Mouse (Mus musculus): ENCODE data around the gene Insl5. TPM values are rescaled to one million over a fixed set of nuclear protein-coding genes. Genes with fewer than 3 reads are reported as not detected.

Gene Insl5
- total and polyA plus RNA-seq, 3 experiments = not detected

GRCm38 (mm10) chr4:103013490-103013889, 13.2 kb downstream of the Insl5 start:
- Histone ChIP-seq H3K9ac (ENCODE audit: low read depth, low read length) (no peak overlapping the region), H3K4me3 (no peak overlapping the region), H3K36me3 (ENCODE audit: control insufficient read depth, insufficient read depth, low read length) (no peaks in the 10 kb centered on the region), H3K4me1 (ENCODE audit: control insufficient read depth, insufficient read depth, low read length) (no peaks in the 10 kb centered on the region), H3K27ac (no peak overlapping the region), H3K27me3 (ENCODE audit: control insufficient read depth, insufficient read depth, low read length) (no peaks in the 10 kb centered on the region), H3K79me2 (replicated peaks; ENCODE audit: control insufficient read depth, insufficient read depth, low read length) (no peaks in the 10 kb centered on the region)
- intact Hi-C loops (cut with DNase I) = no loop called here
- 18% methylated on average over 4 of the region's 4 CpGs for WGBS
- no peak for DNase-seq
- TF ChIP-seq CTCF (IDR thresholded peaks at IDR 0.05) = no peak
- TF ChIP-seq EP300 (IDR thresholded peaks at IDR 0.05; ENCODE audit: insufficient read depth, low read depth, low read length) = no peak
- TF ChIP-seq POLR2A (IDR thresholded peaks at IDR 0.05; ENCODE audit: insufficient read depth, low read depth, low read length) = no peak

- Histone ChIP-seq H3K27me3 (ENCODE audit: control insufficient read depth, insufficient read depth, low read length) (no peaks in the 10 kb centered on the region), H3K4me1 (ENCODE audit: control insufficient read depth, insufficient read depth, low read length) (no peaks in the 10 kb centered on the region), H3K79me2 (replicated peaks; ENCODE audit: control insufficient read depth, insufficient read depth, low read length) (no peaks in the 10 kb centered on the region), H3K9ac (ENCODE audit: low read depth, low read length) (no peak overlapping the region), H3K36me3 (ENCODE audit: control insufficient read depth, insufficient read depth, low read length) (no peaks in the 10 kb centered on the region), H3K4me3 (no peak overlapping the region), H3K27ac (no peak overlapping the region)
- intact Hi-C loops (cut with DNase I) = no loop called here
- WGBS = 54% methylated on average over 7 of the region's 7 CpGs
- DNase-seq = no peak
- TF ChIP-seq CTCF (IDR thresholded peaks at IDR 0.05) = no peak
- TF ChIP-seq EP300 (IDR thresholded peaks at IDR 0.05; ENCODE audit: insufficient read depth, low read depth, low read length) = no peak
- no peak for TF ChIP-seq POLR2A (IDR thresholded peaks at IDR 0.05; ENCODE audit: insufficient read depth, low read depth, low read length)
Observed at GRCm38 (mm10) chr4:103011823-103012222, 14.8 kb downstream of the Insl5 start.

GRCm38 (mm10) chr4:103010734-103011133, 15.9 kb downstream of the Insl5 start:
- Histone ChIP-seq H3K27ac (no peak overlapping the region), H3K9ac (ENCODE audit: low read depth, low read length) (no peak overlapping the region), H3K79me2 (replicated peaks; ENCODE audit: control insufficient read depth, insufficient read depth, low read length) (no peaks in the 10 kb centered on the region), H3K4me1 (ENCODE audit: control insufficient read depth, insufficient read depth, low read length) (no peaks in the 10 kb centered on the region), H3K27me3 (ENCODE audit: control insufficient read depth, insufficient read depth, low read length) (no peaks in the 10 kb centered on the region), H3K36me3 (ENCODE audit: control insufficient read depth, insufficient read depth, low read length) (no peaks in the 10 kb centered on the region), H3K4me3 (no peak overlapping the region)
- WGBS = 90% methylated on average over 4 of the region's 4 CpGs
- TF ChIP-seq CTCF (IDR thresholded peaks at IDR 0.05) (no peak), EP300 (IDR thresholded peaks at IDR 0.05; ENCODE audit: insufficient read depth, low read depth, low read length) (no peak), POLR2A (IDR thresholded peaks at IDR 0.05; ENCODE audit: insufficient read depth, low read depth, low read length) (no peak)
- intact Hi-C loops (cut with DNase I) = no loop called here
- DNase-seq = no peak

GRCm38 (mm10) chr4:103006943-103007418, 19.7 kb downstream of the Insl5 start:
- H3K79me2 ChIP-seq (replicated peaks; ENCODE audit: control insufficient read depth, insufficient read depth, low read length) = no peaks in the 10 kb centered on the region

GRCm38 (mm10) chr4:103006266-103006665, 20.4 kb downstream of the Insl5 start:
- intact Hi-C loops (cut with DNase I) = no loop called here
- no peak overlapping the region for H3K4me3 ChIP-seq
- no peak overlapping the region for H3K9ac ChIP-seq (ENCODE audit: low read depth, low read length)
- TF ChIP-seq POLR2A (IDR thresholded peaks at IDR 0.05; ENCODE audit: insufficient read depth, low read depth, low read length) (no peak), CTCF (IDR thresholded peaks at IDR 0.05) (no peak), EP300 (IDR thresholded peaks at IDR 0.05; ENCODE audit: insufficient read depth, low read depth, low read length) (no peak)
- no peaks in the 10 kb centered on the region for H3K4me1 ChIP-seq (ENCODE audit: control insufficient read depth, insufficient read depth, low read length)
- no peak overlapping the region for H3K27ac ChIP-seq
- DNase-seq = no peak
- H3K27me3 ChIP-seq (ENCODE audit: control insufficient read depth, insufficient read depth, low read length) = no peaks in the 10 kb centered on the region
- 61% methylated on average over 5 of the region's 5 CpGs for WGBS
- no peaks in the 10 kb centered on the region for H3K36me3 ChIP-seq (ENCODE audit: control insufficient read depth, insufficient read depth, low read length)
- H3K79me2 ChIP-seq (replicated peaks; ENCODE audit: control insufficient read depth, insufficient read depth, low read length) = no peaks in the 10 kb centered on the region

More at GRCm38 (mm10) chr4:103006943-103007418, 19.7 kb downstream of the Insl5 start:
- H3K9ac ChIP-seq (ENCODE audit: low read depth, low read length) = no peak overlapping the region
- H3K36me3 ChIP-seq (ENCODE audit: control insufficient read depth, insufficient read depth, low read length) = no peaks in the 10 kb centered on the region
- 27% methylated on average over 4 of the region's 4 CpGs for WGBS
- no peaks in the 10 kb centered on the region for H3K27me3 ChIP-seq (ENCODE audit: control insufficient read depth, insufficient read depth, low read length)
- no peak for DNase-seq
- intact Hi-C loops (cut with DNase I) = no loop called here
- no peak overlapping the region for H3K27ac ChIP-seq
- H3K4me3 ChIP-seq = no peak overlapping the region
- TF ChIP-seq POLR2A (IDR thresholded peaks at IDR 0.05; ENCODE audit: insufficient read depth, low read depth, low read length) (no peak), EP300 (IDR thresholded peaks at IDR 0.05; ENCODE audit: insufficient read depth, low read depth, low read length) (no peak), CTCF (IDR thresholded peaks at IDR 0.05) (no peak)
- no peaks in the 10 kb centered on the region for H3K4me1 ChIP-seq (ENCODE audit: control insufficient read depth, insufficient read depth, low read length)

GRCm38 (mm10) chr4:103005190-103005945, 21.3 kb downstream of the Insl5 start:
- TF ChIP-seq CTCF (IDR thresholded peaks at IDR 0.05) (no peak), POLR2A (IDR thresholded peaks at IDR 0.05; ENCODE audit: insufficient read depth, low read depth, low read length) (no peak), EP300 (IDR thresholded peaks at IDR 0.05; ENCODE audit: insufficient read depth, low read depth, low read length) (no peak)
- intact Hi-C loops (cut with DNase I) = no loop called here
- DNase-seq = no peak
- Histone ChIP-seq H3K4me1 (ENCODE audit: control insufficient read depth, insufficient read depth, low read length) (no peaks in the 10 kb centered on the region), H3K36me3 (ENCODE audit: control insufficient read depth, insufficient read depth, low read length) (no peaks in the 10 kb centered on the region), H3K4me3 (no peak overlapping the region), H3K9ac (ENCODE audit: low read depth, low read length) (no peak overlapping the region), H3K27me3 (ENCODE audit: control insufficient read depth, insufficient read depth, low read length) (no peaks in the 10 kb centered on the region), H3K79me2 (replicated peaks; ENCODE audit: control insufficient read depth, insufficient read depth, low read length) (no peaks in the 10 kb centered on the region), H3K27ac (no peak overlapping the region)
- WGBS = 71% methylated on average over 15 of the region's 15 CpGs

Measured in heart, adult 2 months (tissue).